28 mouse cellular contexts compared by ENCODE assay signal in genomic region chr6:83084477-83084876, GRCm38 (mm10). TPM values are rescaled to one million over a fixed set of nuclear protein-coding genes. Genes with fewer than 3 reads are reported as not detected.
A peak's percentile ranks its signal among the peaks of the same experiment; 100 is the strongest.
DNase-seq lines count a peak whose midpoint lies in the region; ATAC-seq lines count a peak whose summit lies in the region.
"Had no signal": no experiment of that assay in that cellular context is flagged by ENCODE, and none has a peak within 500 bp of the region (broad histone marks: within the 10 kb centered on the region; RNA-seq: fewer than 3 reads in every experiment).

No protein-coding gene starts in this region.

- WGBS in hindbrain, embryonic 11.5 days = 6% methylated on average over 6 of the region's 6 CpGs
- WGBS in hindbrain, embryonic 13.5 days = 5% methylated on average over 6 of the region's 6 CpGs
- WGBS in limb, embryonic 11.5 days = 6% methylated on average over 6 of the region's 6 CpGs
- 2% methylated on average over 6 of the region's 6 CpGs for WGBS in limb, embryonic 10.5 days
- WGBS in neural tube, embryonic 15.5 days = 9% methylated on average over 6 of the region's 6 CpGs

- 0 out of 2 replicates have a peak, but pooled peaks have one; percentile 13 for ATAC-seq in hindbrain, embryonic 11.5 days (ENCODE audit: low FRiP score)
- ATAC-seq in hindbrain, embryonic 13.5 days (ENCODE audit: low FRiP score) = no peak
- ATAC-seq in limb, embryonic 11.5 days (ENCODE audit: insufficient number of reproducible peaks, low FRiP score, low TSS enrichment, low read depth) = no peak
- no peak for ATAC-seq in neural tube, embryonic 15.5 days (ENCODE audit: low FRiP score)
- ATAC-seq: forebrain, embryonic 13.5 days; hindbrain, postnatal 0 days; intestine, embryonic 15.5 days; lung, postnatal 0 days; midbrain, embryonic 13.5 days had no signal

- no peaks in the 10 kb centered on the region for H3K36me3 ChIP-seq in hindbrain, embryonic 11.5 days (ENCODE audit: control insufficient read depth, insufficient read depth, low read length)
- peaks cover 23% of the 10 kb centered on the region for H3K36me3 ChIP-seq in hindbrain, embryonic 13.5 days
- H3K36me3 ChIP-seq in limb, embryonic 11.5 days (ENCODE audit: control insufficient read depth, insufficient read depth, low read length) = 0 out of 2 replicates have a peak, but pooled peaks cover 4% of the 10 kb centered on the region
- H3K36me3 ChIP-seq in limb, embryonic 10.5 days = peaks cover 34% of the 10 kb centered on the region
- peaks cover 15% of the 10 kb centered on the region for H3K36me3 ChIP-seq in neural tube, embryonic 15.5 days

- peaks cover 65% of the 10 kb centered on the region for H3K27me3 ChIP-seq in hindbrain, embryonic 11.5 days (ENCODE audit: control insufficient read depth, insufficient read depth, low read length)
- peaks cover 78% of the 10 kb centered on the region for H3K27me3 ChIP-seq in hindbrain, embryonic 13.5 days
- peaks cover 45% of the 10 kb centered on the region for H3K27me3 ChIP-seq in limb, embryonic 11.5 days (ENCODE audit: control insufficient read depth, insufficient read depth, low read length)
- peaks cover 77% of the 10 kb centered on the region for H3K27me3 ChIP-seq in limb, embryonic 10.5 days (ENCODE audit: low read depth, poor library complexity, severe bottlenecking)
- peaks cover 72% of the 10 kb centered on the region for H3K27me3 ChIP-seq in neural tube, embryonic 15.5 days (replicated peaks)

- no peak overlapping the region for H3K4me3 ChIP-seq in hindbrain, embryonic 11.5 days (ENCODE audit: low read depth, low read length)
- H3K4me3 ChIP-seq in hindbrain, embryonic 13.5 days = no peak overlapping the region
- no peak overlapping the region for H3K4me3 ChIP-seq in limb, embryonic 11.5 days (ENCODE audit: low read depth, low read length)
- H3K4me3 ChIP-seq in limb, embryonic 10.5 days = no peak overlapping the region
- H3K4me3 ChIP-seq in neural tube, embryonic 15.5 days (replicated peaks) = no peak overlapping the region
- H3K4me3 ChIP-seq: embryonic facial prominence, embryonic 13.5 days; forebrain, embryonic 13.5 days; hindbrain, embryonic 10.5 days; intestine, embryonic 15.5 days; limb, embryonic 13.5 days; liver, embryonic 13.5 days; megakaryocyte, embryonic 14.5 days; midbrain, embryonic 13.5 days; neural tube, embryonic 13.5 days had no signal

- DNase-seq in hindbrain, embryonic 11.5 days (ENCODE audit: low spot score) = no peak
- no peak for DNase-seq in limb, embryonic 11.5 days (ENCODE audit: low spot score)
- DNase-seq in limb, embryonic 10.5 days (ENCODE audit: low spot score) = no peak
- peak; percentile 15 for DNase-seq in kidney, postnatal 14 days
- DNase-seq in thymus, postnatal 36 days = no peak
- DNase-seq: adrenal gland, postnatal 10 days; cerebellum, adult 8-10 months; cerebellum, postnatal 25 days; gastrocnemius, postnatal 10 days; heart, postnatal 14 days; layer of hippocampus, adult 9-11 months; liver, embryonic 13.5 days; lung, adult 18-20 months; lung, postnatal 4 days; right cerebral cortex, postnatal 14 days had no signal

- no peak overlapping the region for H3K9ac ChIP-seq in hindbrain, embryonic 11.5 days (ENCODE audit: low read depth, low read length)
- no peak overlapping the region for H3K9ac ChIP-seq in hindbrain, embryonic 13.5 days
- H3K9ac ChIP-seq in limb, embryonic 11.5 days (ENCODE audit: low read length) = no peak overlapping the region
- H3K9ac ChIP-seq in neural tube, embryonic 15.5 days (replicated peaks) = no peak overlapping the region
- H3K9ac ChIP-seq: forebrain, embryonic 13.5 days; intestine, embryonic 15.5 days; liver, embryonic 13.5 days; midbrain, embryonic 13.5 days had no signal

- no peak overlapping the region for H3K27ac ChIP-seq in hindbrain, embryonic 11.5 days (ENCODE audit: low read depth, low read length)
- H3K27ac ChIP-seq in hindbrain, embryonic 13.5 days = no peak overlapping the region
- no peak overlapping the region for H3K27ac ChIP-seq in limb, embryonic 11.5 days (replicated peaks; ENCODE audit: low read depth, low read length)
- H3K27ac ChIP-seq in limb, embryonic 10.5 days = no peak overlapping the region
- H3K27ac ChIP-seq in neural tube, embryonic 15.5 days (replicated peaks) = no peak overlapping the region
- H3K27ac ChIP-seq: embryonic facial prominence, embryonic 13.5 days; forebrain, embryonic 13.5 days; hindbrain, embryonic 10.5 days; hindbrain, postnatal 0 days; intestine, embryonic 15.5 days; limb, embryonic 13.5 days; liver, embryonic 13.5 days; midbrain, embryonic 13.5 days; neural tube, embryonic 13.5 days had no signal

- H3K4me1 ChIP-seq in hindbrain, embryonic 11.5 days (replicated peaks; ENCODE audit: control insufficient read depth, insufficient read depth, low read length) = peaks cover 4% of the 10 kb centered on the region; the same call in 1 of the 2 replicates
- peaks cover 23% of the 10 kb centered on the region for H3K4me1 ChIP-seq in hindbrain, embryonic 13.5 days (replicated peaks)
- H3K4me1 ChIP-seq in limb, embryonic 11.5 days (ENCODE audit: control insufficient read depth, insufficient read depth, low read length) = peaks cover 31% of the 10 kb centered on the region
- peaks cover 67% of the 10 kb centered on the region for H3K4me1 ChIP-seq in limb, embryonic 10.5 days
- H3K4me1 ChIP-seq in neural tube, embryonic 15.5 days = peaks cover 26% of the 10 kb centered on the region

- no peaks in the 10 kb centered on the region for H3K9me3 ChIP-seq in hindbrain, embryonic 11.5 days (ENCODE audit: control insufficient read depth, low read length)
- no peaks in the 10 kb centered on the region for H3K9me3 ChIP-seq in hindbrain, embryonic 13.5 days
- no peaks in the 10 kb centered on the region for H3K9me3 ChIP-seq in limb, embryonic 11.5 days (ENCODE audit: control insufficient read depth, low read length)
- H3K9me3 ChIP-seq in limb, embryonic 10.5 days (replicated peaks) = no peaks in the 10 kb centered on the region
- H3K9me3 ChIP-seq in neural tube, embryonic 15.5 days (replicated peaks) = no peaks in the 10 kb centered on the region
- H3K9me3 ChIP-seq: embryonic facial prominence, embryonic 13.5 days; forebrain, embryonic 13.5 days; G1E; hindbrain, embryonic 10.5 days; intestine, embryonic 15.5 days; limb, embryonic 13.5 days; liver, embryonic 13.5 days; megakaryocyte, embryonic 14.5 days; midbrain, embryonic 13.5 days; neural tube, embryonic 13.5 days had no signal

- H3K4me2 ChIP-seq in hindbrain, embryonic 11.5 days (replicated peaks; ENCODE audit: low read depth, low read length) = no peak overlapping the region
- no peak overlapping the region for H3K4me2 ChIP-seq in hindbrain, embryonic 13.5 days
- H3K4me2 ChIP-seq in limb, embryonic 11.5 days (ENCODE audit: low read depth, severe bottlenecking) = peak overlapping the region; percentile 15; the same call in 1 of the 2 replicates
- H3K4me2 ChIP-seq in neural tube, embryonic 15.5 days = no peak overlapping the region
- H3K4me2 ChIP-seq: embryonic facial prominence, embryonic 13.5 days; forebrain, embryonic 13.5 days; intestine, embryonic 15.5 days; limb, embryonic 13.5 days; liver, embryonic 13.5 days; midbrain, embryonic 13.5 days; neural tube, embryonic 13.5 days had no signal

RNA-seq across cellular contexts. Expression of gene Lbx2, which starts 1.7 kb away (rescaled TPM):
- 0.38 TPM in 1 of 2 replicates, not detected in the other for polyA plus RNA-seq in hindbrain, embryonic 11.5 days (2014; fragmentation: Nextera tagmentation; extraction: Ambion mirVana)
- 0.41 TPM in 1 of 2 replicates, not detected in the other for polyA plus RNA-seq in hindbrain, embryonic 13.5 days (2015; fragmentation: Nextera tagmentation; extraction: Ambion mirVana)
- polyA plus RNA-seq in limb, embryonic 11.5 days (2014; fragmentation: Nextera tagmentation; extraction: Ambion mirVana) = 0.81 and 2.0 TPM in 2 replicates
- 0.82 and 1.5 TPM in 2 replicates for polyA plus RNA-seq in limb, embryonic 10.5 days (2016; fragmentation: Nextera tagmentation; extraction: Ambion mirVana)
- 0.24 and 0.32 TPM in 2 replicates for polyA plus RNA-seq in neural tube, embryonic 15.5 days (2015; fragmentation: Nextera tagmentation; extraction: Ambion mirVana)
- polyA plus RNA-seq: hindbrain, postnatal 0 days; midbrain, embryonic 13.5 days; neural tube, embryonic 13.5 days had no signal

RNA-seq across cellular contexts. Expression of gene Pcgf1, which starts 6.8 kb away (rescaled TPM):
- polyA plus RNA-seq in hindbrain, embryonic 11.5 days (2014; fragmentation: Nextera tagmentation; extraction: Ambion mirVana) = 38.1 and 39.8 TPM in 2 replicates
- 45.6 and 47.1 TPM in 2 replicates for polyA plus RNA-seq in hindbrain, embryonic 13.5 days (2015; fragmentation: Nextera tagmentation; extraction: Ambion mirVana)
- polyA plus RNA-seq in limb, embryonic 11.5 days (2014; fragmentation: Nextera tagmentation; extraction: Ambion mirVana) = 44.3 and 47.0 TPM in 2 replicates
- polyA plus RNA-seq in limb, embryonic 10.5 days (2016; fragmentation: Nextera tagmentation; extraction: Ambion mirVana) = 46.5 and 46.9 TPM in 2 replicates
- polyA plus RNA-seq in neural tube, embryonic 15.5 days (2015; fragmentation: Nextera tagmentation; extraction: Ambion mirVana) = 45.4 and 50.8 TPM in 2 replicates

RNA-seq across cellular contexts. Expression of gene Tlx2, which starts 14.4 kb away (rescaled TPM):
- polyA plus RNA-seq in hindbrain, embryonic 11.5 days (2014; fragmentation: Nextera tagmentation; extraction: Ambion mirVana) = 5.2 and 9.4 TPM in 2 replicates
- polyA plus RNA-seq in hindbrain, embryonic 13.5 days (2015; fragmentation: Nextera tagmentation; extraction: Ambion mirVana) = 1.6 and 2.8 TPM in 2 replicates
- 0.13 TPM in 1 of 2 replicates, not detected in the other for polyA plus RNA-seq in limb, embryonic 11.5 days (2014; fragmentation: Nextera tagmentation; extraction: Ambion mirVana)
- polyA plus RNA-seq in limb, embryonic 10.5 days (2016; fragmentation: Nextera tagmentation; extraction: Ambion mirVana) = 0.16 TPM in 1 of 2 replicates, not detected in the other
- 2.6 and 4.7 TPM in 2 replicates for polyA plus RNA-seq in neural tube, embryonic 15.5 days (2015; fragmentation: Nextera tagmentation; extraction: Ambion mirVana)
- polyA plus RNA-seq: forebrain, embryonic 13.5 days; G1E; hindbrain, postnatal 0 days; limb, embryonic 13.5 days; liver, embryonic 13.5 days; lung, postnatal 0 days; midbrain, embryonic 13.5 days had no signal

RNA-seq across cellular contexts. Expression of gene Ccdc142, which starts 16.9 kb away (rescaled TPM):
- polyA plus RNA-seq in hindbrain, embryonic 11.5 days (2014; fragmentation: Nextera tagmentation; extraction: Ambion mirVana) = 0.91 and 1.0 TPM in 2 replicates
- polyA plus RNA-seq in hindbrain, embryonic 13.5 days (2015; fragmentation: Nextera tagmentation; extraction: Ambion mirVana) = 3.0 and 5.9 TPM in 2 replicates
- polyA plus RNA-seq in limb, embryonic 11.5 days (2014; fragmentation: Nextera tagmentation; extraction: Ambion mirVana) = 1.9 and 2.0 TPM in 2 replicates
- polyA plus RNA-seq in limb, embryonic 10.5 days (2016; fragmentation: Nextera tagmentation; extraction: Ambion mirVana) = 1.7 and 3.8 TPM in 2 replicates
- 7.0 and 7.7 TPM in 2 replicates for polyA plus RNA-seq in neural tube, embryonic 15.5 days (2015; fragmentation: Nextera tagmentation; extraction: Ambion mirVana)

RNA-seq across cellular contexts. Expression of gene Gm42688, which starts 16.9 kb away (rescaled TPM):
- 1.9 TPM in 2 replicates for polyA plus RNA-seq in hindbrain, embryonic 11.5 days (2014; fragmentation: Nextera tagmentation; extraction: Ambion mirVana)
- 4.0 and 4.4 TPM in 2 replicates for polyA plus RNA-seq in hindbrain, embryonic 13.5 days (2015; fragmentation: Nextera tagmentation; extraction: Ambion mirVana)
- polyA plus RNA-seq in limb, embryonic 11.5 days (2014; fragmentation: Nextera tagmentation; extraction: Ambion mirVana) = 2.3 and 2.4 TPM in 2 replicates
- polyA plus RNA-seq in limb, embryonic 10.5 days (2016; fragmentation: Nextera tagmentation; extraction: Ambion mirVana) = 2.1 and 2.8 TPM in 2 replicates
- polyA plus RNA-seq in neural tube, embryonic 15.5 days (2015; fragmentation: Nextera tagmentation; extraction: Ambion mirVana) = 4.8 and 7.6 TPM in 2 replicates
